Mouse (Mus musculus): ENCODE data around the gene Tcf12. TPM values are rescaled to one million over a fixed set of nuclear protein-coding genes. Genes with fewer than 3 reads are reported as not detected.

Gene Tcf12
- total RNA-seq, 1 experiment from 2014 or later: 33.0 TPM

DNA sequence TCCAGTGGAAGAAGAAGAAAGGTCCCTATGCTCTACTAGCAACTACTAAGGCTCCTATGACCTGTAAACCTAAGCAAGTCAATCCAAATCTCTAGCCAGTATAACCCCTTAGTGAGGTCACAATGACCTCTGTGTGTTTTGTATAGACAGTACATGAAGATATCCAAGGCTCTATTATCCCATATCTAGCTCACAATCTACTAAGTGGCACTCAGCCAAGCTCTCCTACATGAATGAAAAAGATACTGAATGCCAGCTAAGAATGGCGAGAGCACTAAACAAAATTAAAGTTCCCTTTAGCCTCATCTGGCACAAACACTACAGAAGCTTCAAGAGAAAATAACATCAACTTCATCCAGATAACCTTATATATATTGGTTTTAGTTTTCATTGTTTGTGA is 103.0 kb downstream of the Tcf12 start:
- no peak for ATAC-seq (replicated peaks; ENCODE audit: insufficient number of reproducible peaks, low FRiP score, low TSS enrichment, poor library complexity, severe bottlenecking)

DNA sequence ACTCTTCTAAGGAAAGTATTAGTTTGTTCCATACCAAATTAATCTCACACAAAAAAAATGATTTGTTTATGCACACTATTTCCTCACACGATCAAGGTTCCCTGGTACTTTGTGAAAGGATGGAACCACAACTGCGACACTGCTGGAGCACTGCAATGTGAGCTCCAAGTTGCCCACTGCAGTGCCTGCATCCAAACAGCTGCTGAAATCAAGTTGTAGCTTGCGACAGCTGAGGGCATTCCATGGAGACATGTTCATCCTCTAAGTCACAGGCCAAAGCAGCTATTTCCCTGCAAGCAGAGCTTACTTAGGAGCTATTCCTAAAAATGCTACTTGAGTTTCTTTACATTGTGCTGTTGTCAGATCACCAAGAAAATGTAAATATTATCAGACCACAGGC is 120.5 kb downstream of the Tcf12 start:
- ATAC-seq (replicated peaks; ENCODE audit: insufficient number of reproducible peaks, low FRiP score, low TSS enrichment, poor library complexity, severe bottlenecking): no peak

DNA sequence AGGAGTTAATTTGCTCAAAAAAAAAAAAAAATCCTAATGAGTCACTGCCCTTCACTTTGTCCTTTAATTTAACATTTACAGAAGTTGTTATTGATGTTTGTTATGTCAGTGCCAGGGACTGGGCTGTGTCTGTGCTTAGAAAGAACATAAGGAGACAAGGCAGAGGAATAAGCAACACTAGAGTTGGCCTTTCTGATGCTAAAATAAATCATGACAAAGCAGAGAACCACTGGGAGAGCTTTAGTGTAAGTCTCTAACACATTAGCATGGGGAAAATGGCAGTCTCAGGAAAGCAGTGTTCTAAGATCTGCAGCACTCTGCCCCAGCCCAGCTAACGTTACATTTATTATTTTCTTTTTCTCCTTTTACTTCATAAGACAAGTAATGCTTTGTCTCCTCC is 121.3 kb downstream of the Tcf12 start:
- no peak for ATAC-seq (replicated peaks; ENCODE audit: insufficient number of reproducible peaks, low FRiP score, low TSS enrichment, poor library complexity, severe bottlenecking)

GRCm38 (mm10) chr9:71989663-71990062 is 122.0 kb downstream of the Tcf12 start:
- ATAC-seq (replicated peaks; ENCODE audit: insufficient number of reproducible peaks, low FRiP score, low TSS enrichment, poor library complexity, severe bottlenecking): no peak

GRCm38 (mm10) chr9:71986716-71987115 is 125.0 kb downstream of the Tcf12 start:
- no peak for ATAC-seq (replicated peaks; ENCODE audit: insufficient number of reproducible peaks, low FRiP score, low TSS enrichment, poor library complexity, severe bottlenecking)

DNA sequence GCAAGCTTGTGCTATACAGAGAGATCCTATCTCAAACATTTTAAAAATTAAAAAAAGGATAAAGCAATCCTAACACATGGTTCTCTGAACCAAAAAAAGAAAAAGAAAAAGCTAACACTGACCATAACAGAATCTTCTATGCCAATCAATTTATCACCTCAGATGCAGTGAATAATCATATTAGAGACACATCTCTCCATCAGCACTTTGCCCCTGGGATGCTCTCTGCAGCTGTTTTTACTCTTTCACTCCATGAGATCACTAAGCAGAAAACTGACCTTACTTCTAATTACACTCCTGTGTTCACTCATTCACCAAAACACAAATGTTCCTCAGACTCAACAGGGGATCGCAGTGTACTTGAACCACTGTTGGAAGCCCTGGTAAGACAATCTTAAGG is 128.8 kb downstream of the Tcf12 start:
- no peak for ATAC-seq (replicated peaks; ENCODE audit: insufficient number of reproducible peaks, low FRiP score, low TSS enrichment, poor library complexity, severe bottlenecking)

- no peak for ATAC-seq (replicated peaks; ENCODE audit: insufficient number of reproducible peaks, low FRiP score, low TSS enrichment, poor library complexity, severe bottlenecking)
Observed at GRCm38 (mm10) chr9:71981071-71981470, 130.6 kb downstream of the Tcf12 start.

DNA sequence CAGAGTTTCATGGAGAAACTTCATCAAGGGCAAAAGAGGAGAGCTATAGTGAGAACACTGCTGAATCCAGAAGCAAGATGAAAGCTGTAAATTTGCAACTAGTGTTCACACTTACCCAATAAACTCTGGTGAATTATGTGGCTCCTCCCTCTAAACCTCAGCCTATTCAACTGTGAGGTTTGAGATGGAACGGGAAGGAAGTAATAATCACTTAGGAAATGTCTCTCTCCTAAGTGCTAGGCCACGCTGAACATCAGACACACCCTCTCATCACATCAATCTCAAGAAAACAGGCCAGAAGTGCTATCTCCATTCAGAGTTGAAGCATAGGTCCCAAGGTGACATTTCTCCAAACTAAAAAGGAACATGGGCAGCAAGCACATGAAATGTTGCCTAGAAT is 131.1 kb downstream of the Tcf12 start:
- ATAC-seq (replicated peaks; ENCODE audit: insufficient number of reproducible peaks, low FRiP score, low TSS enrichment, poor library complexity, severe bottlenecking): no peak

DNA sequence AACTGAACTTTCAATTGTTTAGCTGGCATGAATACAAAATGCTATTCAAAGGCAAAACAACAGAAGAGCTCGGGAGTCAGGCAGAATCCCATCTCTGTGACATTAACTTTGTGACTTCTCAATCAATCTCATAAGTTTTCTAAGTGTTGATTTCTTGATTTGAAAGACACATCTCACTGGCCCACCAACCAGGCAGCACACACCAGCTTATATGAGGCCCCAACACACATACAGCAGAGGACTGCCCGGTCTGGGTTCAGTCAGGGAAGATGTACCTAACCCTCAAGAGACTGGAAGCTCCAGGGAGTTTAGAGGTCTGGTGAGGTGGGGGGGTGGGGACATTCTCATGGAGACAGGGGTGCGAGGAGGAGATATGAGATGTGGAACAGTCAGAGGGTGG is 132.8 kb downstream of the Tcf12 start:
- no peak for ATAC-seq (replicated peaks; ENCODE audit: insufficient number of reproducible peaks, low FRiP score, low TSS enrichment, poor library complexity, severe bottlenecking)

DNA sequence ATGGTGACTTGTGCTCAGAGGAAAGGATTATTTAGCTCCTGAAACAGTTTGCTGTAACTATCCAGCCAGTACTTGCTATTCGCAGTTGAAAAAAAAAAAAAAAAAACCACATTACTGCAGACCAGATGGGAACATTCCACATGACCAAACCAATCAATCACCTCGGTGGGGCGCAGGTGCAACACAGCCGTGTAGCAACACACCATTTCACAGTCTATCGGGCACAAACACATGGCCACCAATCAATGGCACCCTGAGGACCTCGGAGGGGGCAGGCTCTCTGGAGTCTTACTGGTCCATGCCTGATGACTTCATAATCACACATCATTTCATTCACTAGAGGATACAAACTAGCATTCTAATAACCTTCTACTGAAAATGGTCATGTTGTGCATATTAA is 135.6 kb downstream of the Tcf12 start:
- no peak for ATAC-seq (replicated peaks; ENCODE audit: insufficient number of reproducible peaks, low FRiP score, low TSS enrichment, poor library complexity, severe bottlenecking)

DNA sequence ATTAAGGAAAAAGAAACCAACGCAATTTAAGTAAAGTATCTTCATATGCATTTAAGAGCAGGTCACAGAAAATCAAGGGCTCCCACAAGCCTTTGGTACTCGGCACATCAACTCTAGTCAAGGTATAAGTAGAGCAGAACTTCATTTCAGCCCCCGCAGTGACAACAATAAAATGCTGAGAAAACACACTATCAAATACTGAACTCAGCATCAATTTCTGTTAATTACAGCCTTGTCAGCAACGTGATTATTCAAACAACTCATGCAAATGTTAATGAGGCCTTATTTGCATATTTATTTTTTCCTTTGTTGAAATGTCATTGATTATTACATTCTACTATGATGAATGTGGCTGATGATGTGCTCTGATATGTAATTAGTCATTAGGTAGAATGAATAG is 136.5 kb downstream of the Tcf12 start:
- ATAC-seq (replicated peaks; ENCODE audit: insufficient number of reproducible peaks, low FRiP score, low TSS enrichment, poor library complexity, severe bottlenecking): no peak

- no peak for ATAC-seq (replicated peaks; ENCODE audit: insufficient number of reproducible peaks, low FRiP score, low TSS enrichment, poor library complexity, severe bottlenecking)
Observed at GRCm38 (mm10) chr9:71974541-71974959, 137.1 kb downstream of the Tcf12 start.

DNA sequence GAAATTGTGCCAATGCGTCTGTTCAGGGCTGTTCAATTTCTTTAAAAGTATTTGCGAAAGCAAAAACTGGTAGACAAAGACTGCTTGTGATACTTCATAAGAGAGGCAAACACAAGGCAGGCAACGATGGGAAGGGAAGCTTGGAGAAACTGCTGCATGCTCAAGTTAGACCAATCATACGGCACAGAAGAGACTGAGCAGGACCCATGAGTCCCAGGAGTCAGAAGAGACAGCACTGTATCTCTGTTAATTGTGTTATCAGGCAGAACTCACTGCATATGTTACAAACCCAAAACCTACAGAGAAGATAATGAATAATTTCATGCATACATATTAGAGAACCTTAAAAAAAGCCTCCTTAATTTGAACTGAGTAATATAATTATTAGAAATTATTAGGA is 147.6 kb downstream of the Tcf12 start:
- no peak for ATAC-seq (replicated peaks; ENCODE audit: insufficient number of reproducible peaks, low FRiP score, low TSS enrichment, poor library complexity, severe bottlenecking)

GRCm38 (mm10) chr9:71960026-71960396 is 151.7 kb downstream of the Tcf12 start:
- no peak for ATAC-seq (replicated peaks; ENCODE audit: insufficient number of reproducible peaks, low FRiP score, low TSS enrichment, poor library complexity, severe bottlenecking)

DNA sequence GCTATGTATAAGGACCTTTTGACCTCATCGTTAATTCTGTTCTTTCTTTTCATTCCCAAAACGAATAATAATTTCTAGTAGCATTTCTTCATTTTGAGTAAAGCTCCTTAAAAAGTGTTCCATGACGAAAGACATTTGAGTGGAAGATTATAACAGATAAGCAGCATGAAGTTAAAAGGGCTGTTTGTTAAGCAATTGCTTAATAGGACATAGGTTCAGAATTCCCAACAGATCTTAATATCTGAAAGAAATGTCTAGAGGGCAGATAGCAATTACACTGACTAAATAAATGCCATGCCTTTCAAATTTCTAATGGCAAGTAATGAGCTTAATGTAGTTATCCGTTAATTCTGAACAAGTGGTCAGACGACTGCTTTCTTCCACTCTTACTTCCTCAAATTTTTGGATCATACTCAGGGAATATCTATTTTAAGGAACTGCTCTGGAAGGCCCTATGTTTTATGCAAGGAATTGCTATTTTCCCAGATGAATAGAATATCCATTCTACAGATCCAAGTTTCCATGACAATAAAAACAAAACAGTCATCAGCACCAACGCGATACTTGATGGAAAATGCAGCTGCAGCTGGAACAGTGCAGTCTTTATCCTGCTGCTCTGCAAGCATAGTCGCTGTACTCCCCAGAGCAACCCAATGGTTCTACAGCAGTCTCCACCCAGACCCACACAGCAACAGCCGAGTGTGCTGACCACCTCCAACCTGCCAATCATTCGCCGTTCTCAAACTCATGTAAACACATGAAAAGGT is 152.2 kb downstream of the Tcf12 start:
- no peak for ATAC-seq (replicated peaks; ENCODE audit: insufficient number of reproducible peaks, low FRiP score, low TSS enrichment, poor library complexity, severe bottlenecking)

DNA sequence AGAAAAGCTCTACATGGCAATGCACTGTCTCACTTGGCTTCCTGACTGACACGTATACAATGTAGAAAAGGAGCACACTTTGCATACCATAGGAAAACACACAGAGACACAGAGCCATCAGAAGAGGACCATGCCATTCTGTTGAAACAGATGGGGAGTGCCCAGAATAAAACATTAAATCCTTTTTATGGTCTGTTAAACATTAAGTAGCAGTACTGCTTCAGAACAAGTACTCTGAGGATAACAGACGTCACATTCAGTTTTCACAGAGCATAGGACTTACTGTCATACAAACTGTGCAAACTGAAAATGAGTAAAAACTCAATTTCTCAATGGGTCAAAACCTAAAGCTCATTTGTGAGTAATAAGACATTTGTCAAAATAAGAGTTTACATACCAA is 158.5 kb downstream of the Tcf12 start:
- ATAC-seq (replicated peaks; ENCODE audit: insufficient number of reproducible peaks, low FRiP score, low TSS enrichment, poor library complexity, severe bottlenecking): no peak

GRCm38 (mm10) chr9:71952621-71953076 is 159.0 kb downstream of the Tcf12 start:
- ATAC-seq (replicated peaks; ENCODE audit: insufficient number of reproducible peaks, low FRiP score, low TSS enrichment, poor library complexity, severe bottlenecking): peak; percentile 30; the same call in 1 of the 2 replicates

DNA sequence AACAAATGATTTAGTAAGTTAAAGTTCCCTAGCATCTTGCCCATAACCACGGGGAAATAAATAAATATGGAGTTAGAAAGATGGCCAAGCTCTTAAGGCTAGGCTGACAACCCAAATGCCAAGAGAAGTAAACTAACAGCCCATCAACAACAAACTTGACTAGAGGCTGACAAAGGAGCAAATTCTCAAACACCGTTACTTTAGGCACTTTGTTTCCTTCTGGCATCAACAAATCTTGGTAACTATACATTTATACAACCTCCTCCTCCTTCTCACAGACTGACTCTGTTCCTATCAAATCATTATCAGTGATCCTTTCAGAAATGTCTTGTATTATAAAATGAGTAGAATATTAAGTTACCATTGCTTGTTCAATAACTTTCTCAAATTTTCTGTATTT is 159.7 kb downstream of the Tcf12 start:
- ATAC-seq (replicated peaks; ENCODE audit: insufficient number of reproducible peaks, low FRiP score, low TSS enrichment, poor library complexity, severe bottlenecking): no peak

GRCm38 (mm10) chr9:71951341-71951740 is 160.3 kb downstream of the Tcf12 start:
- ATAC-seq (replicated peaks; ENCODE audit: insufficient number of reproducible peaks, low FRiP score, low TSS enrichment, poor library complexity, severe bottlenecking): peak; percentile 82

- ATAC-seq (replicated peaks; ENCODE audit: insufficient number of reproducible peaks, low FRiP score, low TSS enrichment, poor library complexity, severe bottlenecking): no peak
Observed at GRCm38 (mm10) chr9:71944801-71945200, 166.9 kb downstream of the Tcf12 start.

GRCm38 (mm10) chr9:71942424-71942823 is 169.2 kb downstream of the Tcf12 start:
- no peak for ATAC-seq (replicated peaks; ENCODE audit: insufficient number of reproducible peaks, low FRiP score, low TSS enrichment, poor library complexity, severe bottlenecking)
